Mouse (Mus musculus) gastrocnemius, postnatal 25 days (tissue): ENCODE results near the gene Kcng3. TPM values are rescaled to one million over a fixed set of nuclear protein-coding genes. Genes with fewer than 3 reads are reported as not detected.

Experiments used
- DNase-seq: peaks from one replicate; pipeline ENCODE4 v3.0.0; 2022
- total RNA-seq, 2 experiments: library from RNA; stranded (reverse); gene quantifications; 1 replicate in 1 of 2; 2 replicates in 1 of 2; pipeline ENCODE4 v1.2.3; 2021

The Kcng3 gene
- total RNA-seq, 2 experiments from 2014 or later, result not detected

DNA sequence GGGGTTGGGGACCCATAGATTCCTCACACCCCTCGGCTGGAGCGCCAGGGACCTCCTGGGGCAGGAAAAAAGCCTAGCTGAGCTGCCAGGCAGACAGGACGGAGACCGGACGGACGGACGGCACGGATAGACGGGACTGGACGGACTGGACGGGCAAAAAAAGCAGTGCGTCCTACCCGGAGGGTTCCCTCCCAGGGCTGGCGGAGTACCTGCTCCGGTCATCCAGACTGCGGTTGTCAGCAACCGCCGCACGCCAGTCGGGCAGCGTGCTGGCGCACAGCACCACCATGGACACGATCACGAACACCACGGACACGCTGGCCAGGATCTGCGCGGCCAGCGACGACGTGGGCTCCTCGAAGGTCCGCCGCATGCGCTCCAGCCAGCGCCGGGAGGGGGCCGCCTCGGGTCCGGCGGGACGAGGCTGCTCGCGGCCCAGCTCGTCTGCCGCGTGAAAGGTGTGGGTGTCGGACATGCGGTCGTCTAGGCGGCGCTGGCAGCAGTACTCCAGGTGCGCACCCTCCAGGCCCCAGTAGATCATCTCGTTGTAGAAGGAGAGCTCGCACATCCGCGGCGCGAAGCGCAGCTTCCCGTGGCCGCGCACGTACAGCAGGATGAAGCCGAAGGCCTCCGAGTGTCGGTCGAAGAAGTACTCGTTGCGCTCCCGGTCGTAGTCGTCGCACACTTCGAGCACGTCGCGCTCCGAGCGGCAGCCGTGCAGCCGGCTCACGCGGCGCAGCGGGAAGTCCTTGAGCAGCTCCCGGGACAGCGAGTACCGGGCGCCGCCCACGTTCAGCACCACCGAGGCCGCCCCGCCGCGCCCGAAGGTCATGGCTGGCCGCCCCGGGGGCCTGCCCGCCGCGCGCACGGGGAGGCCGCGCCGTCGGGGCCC lies 662 bp downstream of the Kcng3 start:
- no peak for DNase-seq

DNA sequence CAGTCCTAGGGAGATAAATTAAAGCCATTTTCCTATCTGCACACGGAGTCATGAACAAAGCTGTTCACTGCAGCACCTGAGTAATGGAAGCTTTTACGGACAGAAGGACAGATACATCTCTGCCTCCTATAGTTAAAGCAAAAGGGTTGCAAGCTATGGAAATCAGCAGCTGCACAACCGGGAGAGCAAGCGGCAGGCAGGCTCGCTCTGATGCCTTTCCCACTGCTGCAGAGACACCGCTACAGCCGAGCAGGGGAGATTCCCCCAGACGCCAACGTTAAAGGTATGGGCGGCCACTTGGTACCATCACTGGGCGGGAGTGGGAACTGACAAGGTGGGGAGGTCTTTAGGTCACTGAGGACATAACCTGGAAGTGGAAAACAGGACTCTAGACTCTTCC lies 17.8 kb downstream of the Kcng3 start:
- DNase-seq, result no peak

DNA sequence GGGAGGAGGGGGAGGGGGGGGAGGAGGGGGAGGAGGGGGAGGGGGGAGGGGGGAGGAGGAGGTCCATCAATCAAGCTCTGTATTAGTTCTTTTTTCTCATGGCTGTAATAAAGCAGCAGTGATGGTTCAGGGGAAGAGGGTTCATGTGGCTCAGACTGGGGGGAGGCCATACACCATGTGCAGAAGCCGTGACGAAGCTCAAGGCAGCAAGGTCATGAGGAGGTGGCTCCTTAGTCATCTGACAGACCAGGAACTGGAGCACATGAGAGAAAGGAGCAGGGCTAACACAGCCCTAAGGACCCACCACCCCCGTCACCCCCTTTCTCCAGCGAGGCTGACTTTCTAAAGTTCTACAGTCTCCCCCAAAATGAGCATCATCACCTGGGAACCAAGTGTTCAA lies 22.2 kb downstream of the Kcng3 start:
- DNase-seq, result no peak

DNA sequence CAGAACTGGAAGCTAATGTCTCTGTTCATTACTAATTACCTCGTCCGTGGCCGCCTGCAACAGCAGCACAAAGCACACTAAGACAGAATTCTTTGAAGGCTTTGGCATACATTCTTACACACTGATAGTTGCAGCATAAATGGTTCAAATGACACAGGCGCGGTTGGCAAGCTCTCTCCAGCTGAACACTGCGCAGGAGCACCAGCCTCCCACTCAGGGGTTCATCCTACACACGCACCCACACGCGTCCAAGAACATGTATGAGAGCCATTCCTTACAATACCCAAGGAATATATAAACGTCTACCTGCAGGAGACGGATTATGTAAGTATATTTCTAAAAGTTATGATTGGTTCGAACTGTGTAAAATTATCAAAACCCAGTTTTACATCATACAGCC lies 30.7 kb downstream of the Kcng3 start:
- DNase-seq, result no peak

DNA sequence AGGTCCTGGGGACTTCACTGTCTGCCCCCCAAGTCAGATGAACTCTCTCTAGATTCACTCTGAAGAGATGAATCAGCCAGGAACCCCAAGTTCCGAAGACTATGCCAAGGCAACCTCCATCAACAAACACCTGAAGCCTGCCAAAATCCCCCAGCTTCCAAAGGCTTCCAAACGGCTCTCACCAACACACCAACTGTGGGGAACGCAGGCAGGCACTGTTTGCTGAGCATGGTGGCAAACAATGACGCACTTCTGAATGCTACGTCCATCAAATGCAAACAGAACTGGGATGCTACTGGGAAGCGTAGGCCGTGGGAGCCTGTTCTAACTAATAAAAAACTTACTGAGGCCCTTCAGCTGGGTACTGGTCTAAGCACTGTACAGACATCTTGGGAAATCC lies 35.7 kb downstream of the Kcng3 start:
- no peak for DNase-seq

DNA sequence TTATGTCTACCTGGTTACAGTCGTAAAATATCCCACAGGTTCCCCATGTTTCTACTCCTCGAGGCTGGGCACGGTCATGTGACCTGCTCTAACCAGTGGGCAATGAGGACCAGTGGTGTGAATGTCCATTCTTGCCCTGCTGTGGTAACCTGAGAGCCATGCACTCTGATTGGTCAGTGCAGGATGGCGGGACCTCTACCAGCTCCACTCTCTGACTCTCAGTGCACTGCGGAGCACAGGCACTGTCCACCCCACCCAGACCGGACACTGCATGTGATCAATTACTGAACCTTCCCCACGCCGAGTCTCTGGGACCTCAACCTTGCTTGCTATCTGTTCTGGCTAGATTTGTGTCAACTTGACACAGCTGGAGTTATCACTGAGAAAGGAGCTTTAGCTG lies 37.2 kb downstream of the Kcng3 start:
- no peak for DNase-seq

DNA sequence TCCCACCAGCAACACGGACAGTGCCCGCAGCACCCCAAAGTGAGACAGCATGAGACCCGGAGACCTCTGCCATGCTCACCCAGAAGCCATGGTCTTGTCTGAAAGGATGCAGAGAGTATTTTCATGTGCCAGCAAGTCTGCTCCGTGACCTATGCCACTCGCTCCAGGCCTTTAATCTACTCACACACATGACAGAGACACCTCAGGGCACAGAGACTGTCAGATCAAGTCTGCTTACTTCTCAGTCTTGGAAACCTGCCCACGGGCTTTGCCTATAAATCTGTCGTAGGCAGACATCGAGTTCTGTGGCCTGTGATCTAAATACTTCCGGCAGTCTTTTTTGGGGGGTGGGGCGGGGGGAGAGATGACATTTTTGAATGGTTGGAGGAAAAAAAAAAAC lies 38.3 kb downstream of the Kcng3 start:
- DNase-seq, result no peak

DNA sequence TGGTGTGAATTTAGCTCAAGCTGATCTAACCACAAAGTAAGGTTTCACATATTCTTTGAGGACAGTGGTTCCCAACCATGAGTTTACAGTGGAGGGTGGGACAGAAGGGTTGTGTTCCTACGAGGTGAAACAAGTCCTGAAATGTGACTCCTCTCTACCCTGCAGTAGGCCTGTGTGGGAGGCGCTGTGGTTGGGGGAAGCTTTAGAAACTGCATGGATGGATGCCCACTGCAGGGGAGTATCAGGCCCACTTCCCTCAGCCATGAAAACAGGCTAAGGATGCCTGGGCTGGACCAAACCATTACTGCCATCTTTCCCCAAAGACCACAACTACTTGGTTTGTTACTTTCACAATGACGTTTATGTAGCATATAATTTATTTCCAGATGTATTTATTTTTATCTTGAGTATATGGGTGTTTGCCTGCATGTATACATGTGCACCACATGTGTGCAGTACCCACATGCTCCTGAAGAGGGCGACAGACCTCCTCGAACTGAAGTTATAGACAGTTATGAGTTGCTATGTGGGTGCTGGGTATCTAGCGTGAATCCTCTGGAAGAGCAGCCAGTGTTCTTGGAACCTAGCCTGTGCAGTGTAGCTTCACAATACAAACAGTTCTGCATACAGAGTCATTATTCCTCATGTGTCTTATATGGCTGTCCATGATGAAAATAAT lies 42.9 kb downstream of the Kcng3 start:
- no peak for DNase-seq

DNA sequence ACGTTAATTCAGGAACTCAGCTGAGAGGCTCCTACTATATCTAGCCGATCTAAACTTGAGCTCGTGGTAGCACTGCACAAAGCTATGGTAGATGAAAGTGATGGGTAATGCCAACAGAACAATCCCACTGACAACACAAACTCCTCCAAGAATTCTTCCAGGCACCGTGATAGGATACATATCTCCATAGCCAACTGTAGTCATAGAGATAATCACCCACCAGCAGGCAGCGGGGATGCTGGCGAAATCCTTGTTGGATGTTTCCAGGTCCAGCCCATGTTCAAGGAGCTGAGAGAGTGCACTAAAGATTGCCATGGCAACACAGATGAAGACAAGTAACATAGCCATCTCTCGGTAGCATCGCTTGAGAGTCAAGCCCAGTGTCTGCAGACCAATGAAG lies 44.0 kb downstream of the Kcng3 start:
- DNase-seq, result no peak

DNA sequence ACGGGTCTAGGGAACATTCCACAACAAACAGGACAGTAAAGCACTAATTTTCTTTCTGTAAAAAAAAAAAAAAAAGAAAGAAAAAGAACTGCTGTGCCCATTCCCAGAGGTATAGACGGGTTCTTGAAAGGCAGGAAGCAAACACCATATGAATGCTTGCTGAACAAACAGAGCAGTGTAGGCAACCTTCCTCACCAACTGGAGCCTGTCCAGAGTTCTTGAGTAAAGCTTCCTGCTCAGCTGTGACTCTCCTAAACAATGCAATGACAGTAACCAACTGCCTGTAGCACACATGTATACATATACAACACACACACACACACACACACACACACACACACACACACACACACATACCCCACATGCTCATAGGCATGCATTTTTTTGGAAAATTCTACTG lies 49.1 kb downstream of the Kcng3 start:
- no peak for DNase-seq

DNA sequence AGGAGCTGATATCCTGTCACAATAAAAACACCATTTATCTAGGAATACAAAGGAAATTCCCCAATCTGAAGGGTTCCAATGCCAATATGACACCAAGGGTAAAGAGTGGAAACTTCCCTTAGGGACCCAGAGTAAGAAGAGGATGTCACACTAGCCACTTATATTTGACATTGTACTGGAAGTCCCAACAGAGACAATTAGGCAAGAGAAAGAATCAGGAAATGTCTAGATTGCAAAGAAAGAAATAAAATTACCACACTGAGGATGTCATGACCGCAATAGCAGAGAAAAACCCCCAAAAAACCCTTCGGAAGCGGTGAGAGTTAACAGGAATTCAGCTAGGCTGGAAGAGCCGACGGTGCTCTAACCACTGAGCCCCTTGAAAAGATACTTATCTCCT lies 51.0 kb downstream of the Kcng3 start:
- DNase-seq, result no peak

DNA sequence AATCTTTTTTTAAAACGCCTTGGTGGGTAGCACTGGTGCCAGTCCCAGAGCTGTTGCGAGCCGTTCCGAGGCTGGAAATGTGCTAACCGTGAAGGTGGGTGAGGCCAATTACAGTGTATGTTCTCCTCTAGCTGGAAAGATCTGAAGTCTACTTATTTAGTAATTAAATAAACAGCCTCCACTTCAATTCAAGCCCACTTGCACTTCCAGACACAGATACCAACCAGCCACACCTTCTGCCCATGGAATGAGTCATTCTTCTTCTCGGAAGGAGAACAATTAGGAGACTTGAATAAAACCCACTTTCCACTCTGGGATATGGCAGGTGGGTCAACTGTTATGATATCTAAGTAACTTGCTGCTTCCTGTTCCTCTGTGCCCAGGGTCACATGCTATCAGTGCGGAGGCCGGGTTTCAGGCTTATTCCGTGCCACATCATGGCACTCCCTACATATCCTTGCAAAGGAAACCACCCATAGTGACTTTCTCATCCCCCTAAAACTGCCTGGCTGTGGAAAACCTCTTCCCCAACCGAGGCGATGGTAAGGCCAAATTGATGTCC lies 54.8 kb downstream of the Kcng3 start:
- no peak for DNase-seq

DNA sequence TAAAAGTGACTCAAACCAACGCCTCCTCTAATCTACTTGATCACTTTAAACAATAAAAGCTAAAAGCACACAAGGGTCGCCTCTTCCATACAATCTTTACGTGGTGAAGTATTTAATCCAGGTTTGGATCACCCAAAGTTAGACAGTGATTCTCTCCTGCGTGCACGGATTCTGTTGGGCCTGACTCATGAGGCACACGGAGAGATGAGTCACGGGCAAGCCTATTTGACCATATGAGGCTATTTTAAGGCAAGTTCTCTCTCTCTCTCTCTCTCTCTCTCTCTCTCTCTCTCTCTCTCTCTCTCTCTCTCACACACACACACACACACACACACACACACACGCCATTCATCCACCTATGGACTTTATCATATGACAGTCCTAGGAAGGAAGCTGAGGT lies 57.1 kb downstream of the Kcng3 start:
- no peak for DNase-seq

DNA sequence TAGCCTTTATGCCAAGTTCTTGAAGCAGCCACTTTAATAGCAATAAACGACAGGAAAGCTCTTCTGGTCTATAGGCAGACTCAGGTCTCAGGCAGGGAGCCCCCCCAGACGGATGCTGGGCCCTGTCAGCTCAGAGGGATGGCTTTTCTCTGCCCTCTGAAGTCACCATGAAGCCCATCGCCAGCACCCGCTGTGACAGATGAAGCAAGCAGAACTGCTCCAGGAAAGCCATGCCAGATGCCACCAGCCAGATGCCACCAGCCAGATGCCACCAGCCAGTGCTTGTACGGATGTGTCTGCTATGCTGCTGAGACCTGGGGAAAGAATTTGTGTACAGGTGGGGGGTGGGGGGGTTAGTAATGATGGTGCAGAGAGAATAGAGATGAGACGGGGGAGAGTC lies 58.6 kb downstream of the Kcng3 start:
- DNase-seq, result no peak

DNA sequence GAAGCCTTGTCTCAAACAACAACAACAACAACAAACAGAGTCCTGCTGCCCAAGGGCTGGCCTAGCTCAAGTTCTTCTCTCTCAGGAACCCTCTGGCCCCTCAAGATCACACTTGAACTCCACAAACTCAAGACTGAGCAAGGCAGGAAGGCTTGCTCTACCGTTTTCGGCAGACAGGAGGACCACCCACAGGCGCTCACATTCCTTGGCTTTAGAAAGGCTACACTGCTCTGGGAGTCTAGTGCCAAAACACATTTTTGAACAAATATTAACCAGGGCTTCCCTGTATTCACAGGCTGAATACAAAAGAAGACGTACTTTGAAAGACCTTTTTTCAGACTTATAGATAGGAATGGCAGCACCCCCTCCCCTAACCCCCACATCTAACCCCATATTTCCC lies 59.3 kb downstream of the Kcng3 start:
- DNase-seq, result no peak

DNA sequence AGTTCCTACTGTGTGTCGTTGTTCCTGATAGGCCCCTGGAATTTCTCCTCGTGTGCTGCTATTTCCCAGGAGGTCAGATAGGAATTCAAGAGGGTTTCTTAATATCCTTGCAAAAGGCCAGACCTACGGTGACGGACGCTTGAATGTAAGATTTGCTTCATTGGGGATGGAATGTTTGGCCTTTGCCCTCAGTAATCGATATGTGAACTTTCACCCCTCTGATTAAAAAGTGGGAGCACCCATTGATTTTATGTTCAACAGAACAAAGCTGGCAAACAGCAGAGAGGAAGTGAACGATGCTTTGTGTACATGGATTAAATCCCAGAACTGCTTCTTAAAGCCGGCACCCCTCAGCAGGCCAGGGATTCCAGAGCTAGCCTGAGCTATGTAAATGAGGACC lies 64.3 kb downstream of the Kcng3 start:
- no peak for DNase-seq

DNA sequence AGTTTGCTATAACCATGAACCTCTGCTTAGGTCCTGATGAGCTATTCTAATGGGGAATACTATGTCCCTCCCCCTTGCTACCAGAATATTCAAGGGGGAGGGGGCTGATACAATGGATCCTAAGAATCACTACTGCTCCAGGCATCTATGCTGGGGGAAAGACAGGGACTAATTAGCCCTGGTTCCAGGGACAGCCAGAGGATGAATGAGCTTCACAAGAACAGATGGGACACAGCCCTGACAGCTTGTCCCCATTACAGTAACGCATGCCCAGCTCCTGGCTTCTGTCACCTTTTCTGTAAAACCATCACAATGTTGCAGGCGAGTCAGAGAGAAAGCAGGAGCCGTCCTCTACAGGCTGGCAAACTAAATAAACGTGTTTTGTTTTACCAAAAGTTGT lies 66.2 kb downstream of the Kcng3 start:
- DNase-seq, result no peak

DNA sequence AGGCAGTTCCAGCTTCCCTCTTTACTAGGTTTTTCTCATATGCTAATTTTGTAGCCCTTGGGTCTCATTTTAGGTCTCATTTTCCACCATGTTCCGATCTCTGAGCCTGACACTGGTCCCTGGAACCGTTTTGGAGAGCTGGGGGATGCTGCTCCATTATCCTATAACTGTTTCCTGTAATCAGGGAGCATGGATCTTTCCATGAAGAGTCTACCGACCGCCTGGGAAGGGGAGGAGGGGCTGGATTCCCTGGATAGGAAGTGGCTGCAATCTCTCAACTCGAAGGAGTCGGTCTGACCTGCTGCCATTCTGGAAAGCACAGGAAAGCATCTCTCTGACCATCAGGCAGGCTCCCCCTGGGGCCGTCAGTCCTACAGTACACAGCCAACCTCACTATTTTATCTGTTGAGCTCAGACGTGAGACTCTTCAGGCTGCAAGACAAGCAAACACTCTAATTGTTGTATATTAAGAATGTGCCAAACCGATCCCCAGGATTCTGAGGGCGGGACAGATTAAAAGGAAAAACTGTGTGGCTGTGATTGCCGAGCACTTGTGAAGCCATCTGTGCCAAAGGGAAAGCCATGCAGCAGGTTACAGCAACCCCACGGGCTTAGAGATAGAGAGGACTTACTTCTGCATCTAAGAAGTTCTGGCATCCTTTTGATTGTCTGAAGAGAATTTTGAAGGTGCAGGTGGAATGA lies 67.4 kb downstream of the Kcng3 start:
- no peak for DNase-seq

DNA sequence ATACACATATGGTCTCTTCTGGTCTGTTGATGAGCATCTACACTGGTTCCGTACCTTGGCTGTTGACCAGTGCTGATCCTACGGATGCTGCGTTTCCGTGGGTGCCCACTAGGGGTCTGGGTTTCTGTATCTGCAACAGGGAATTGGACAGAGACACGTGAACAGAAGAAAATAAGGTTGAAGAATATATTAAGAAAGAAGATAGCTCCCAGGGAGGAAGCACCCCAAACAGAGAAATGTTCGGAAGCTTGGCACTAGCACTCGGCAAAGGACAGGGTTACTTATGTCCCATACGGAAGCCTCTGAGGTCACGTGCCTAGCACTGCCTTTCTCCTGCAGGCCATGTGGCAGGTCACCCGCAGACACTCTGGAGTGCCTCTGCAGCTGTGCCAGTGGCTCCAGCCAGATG lies 68.0 kb downstream of the Kcng3 start:
- DNase-seq, result no peak

DNA sequence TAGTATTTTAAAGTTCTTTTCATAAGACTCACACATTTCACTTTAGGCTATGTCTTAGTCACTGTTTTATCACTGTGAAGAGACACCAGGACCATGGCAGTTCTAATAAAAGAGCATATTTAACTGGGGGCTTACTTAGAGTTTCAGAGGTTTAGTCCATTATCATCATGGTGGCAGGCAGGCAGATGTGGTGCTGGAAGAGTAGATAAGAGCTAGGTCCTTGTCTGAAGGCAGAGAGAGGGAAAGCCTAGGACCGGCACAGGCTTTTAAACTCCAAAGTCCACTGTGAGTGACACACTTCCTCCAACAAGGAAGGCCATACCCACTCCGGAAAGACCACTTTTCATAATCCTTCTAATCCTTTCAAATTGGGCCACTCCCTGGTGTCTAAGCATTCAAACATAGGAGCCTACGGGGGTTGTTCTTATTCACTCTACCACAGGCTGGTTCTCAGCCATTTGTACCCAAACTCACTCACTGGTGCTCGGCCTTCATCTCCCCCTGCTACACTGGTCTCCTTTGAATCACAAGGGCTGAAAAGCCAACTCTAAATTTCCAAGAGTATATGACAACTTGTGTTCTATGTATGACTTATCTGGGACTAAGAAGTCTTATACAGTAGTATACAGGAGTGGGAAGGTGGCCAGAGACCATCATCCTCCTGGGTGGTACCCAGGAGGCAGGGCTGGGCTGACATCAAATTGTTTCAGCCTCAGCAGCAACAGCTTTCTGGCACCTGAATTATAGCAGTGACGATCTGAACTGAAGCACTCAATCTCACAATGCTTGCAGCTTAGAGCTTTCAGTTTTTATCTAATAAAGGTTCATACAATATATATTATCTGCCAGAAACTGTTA lies 69.3 kb downstream of the Kcng3 start:
- DNase-seq, result no peak

DNA sequence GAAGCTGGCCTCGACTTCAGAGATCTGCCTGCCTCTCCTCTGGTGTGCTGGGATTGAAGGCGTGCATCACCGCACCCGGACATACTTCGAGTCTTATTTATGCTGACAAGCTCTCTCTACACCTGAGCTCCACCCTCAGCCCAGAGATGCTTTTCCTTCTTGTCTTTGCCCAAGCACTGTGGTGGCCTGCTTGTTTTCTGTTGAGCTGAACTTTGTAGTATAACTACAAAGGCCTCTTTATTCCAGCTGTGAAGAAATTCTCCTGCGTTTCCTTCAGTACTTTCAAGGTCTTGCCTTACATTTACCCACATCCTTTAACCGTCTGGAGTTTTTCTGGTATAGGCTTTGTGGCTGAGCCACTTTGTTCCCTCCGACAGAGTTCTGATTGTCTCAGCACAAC lies 72.6 kb downstream of the Kcng3 start:
- no peak for DNase-seq

DNA sequence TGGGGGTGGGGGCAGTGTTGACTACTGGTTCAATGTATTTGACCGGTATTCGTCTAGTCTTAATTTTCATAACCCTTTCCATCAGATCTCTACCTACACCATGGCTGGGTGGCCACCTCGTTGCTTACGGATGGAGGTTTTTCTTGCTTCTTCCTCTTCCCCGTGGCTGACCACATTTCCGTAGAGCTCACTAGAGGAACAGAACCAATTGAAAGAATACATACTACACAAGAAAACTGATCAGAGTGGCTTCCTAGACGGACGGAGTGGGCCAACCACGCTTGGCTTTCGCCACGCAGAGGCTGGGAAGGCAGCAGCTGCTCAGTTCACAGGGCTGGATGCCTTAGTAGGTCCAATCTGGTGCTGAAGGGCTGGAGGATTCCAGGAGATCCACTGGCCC lies 75.9 kb downstream of the Kcng3 start:
- no peak for DNase-seq
